9 mouse cellular contexts compared by ENCODE assay signal in the genomic region with DNA sequence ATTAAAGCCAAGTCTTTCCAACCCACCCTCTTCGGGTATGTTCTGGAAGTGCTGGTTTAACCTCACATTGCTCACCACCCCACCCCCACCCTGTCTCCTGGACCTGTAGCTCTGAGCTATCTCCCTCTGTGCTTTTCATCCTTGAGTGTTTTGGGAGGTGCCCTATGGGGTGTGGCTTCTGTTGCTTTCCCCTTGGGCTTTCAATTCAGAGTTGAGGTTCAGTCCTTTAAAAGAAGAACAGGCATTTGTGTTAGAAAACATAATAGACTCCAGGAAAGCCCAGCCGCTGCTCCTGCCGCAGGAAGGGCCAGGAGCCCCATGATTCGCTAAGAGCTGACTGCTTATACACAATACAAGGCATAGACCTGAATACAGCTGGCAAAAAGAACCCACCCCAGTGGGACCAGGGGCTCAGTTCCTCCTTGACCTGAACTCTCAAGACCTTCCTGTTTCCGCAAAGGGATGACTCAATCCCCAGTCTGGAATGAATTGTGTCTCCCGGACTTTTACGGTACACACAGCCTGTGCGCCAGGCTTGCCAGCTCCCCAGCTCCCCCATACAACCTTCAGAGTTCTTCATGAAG. TPM values are rescaled to one million over a fixed set of nuclear protein-coding genes. Genes with fewer than 3 reads are reported as not detected.
DNase-seq lines count a peak whose midpoint lies in the region; ATAC-seq lines count a peak whose summit lies in the region.
"Had no signal": no experiment of that assay in that cellular context is flagged by ENCODE, and none has a peak within 500 bp of the region (broad histone marks: within the 10 kb centered on the region; RNA-seq: fewer than 3 reads in every experiment).

No protein-coding gene starts in this region.

- DNase-seq in heart, adult 9 months (ENCODE audit: low spot score in 2 of 2), result peak; percentile 63 to 70
- DNase-seq in heart, postnatal 10 days, result no peak
- peak; percentile 71 for DNase-seq in ES-CJ7 (ENCODE audit: low read depth, low spot score)
- DNase-seq in lung, postnatal 10 days, result peak; percentile 41
- DNase-seq in T-cell, adult 2 months (ENCODE audit: low spot score), result no peak
- no peak for DNase-seq in right cerebral cortex, postnatal 25 days
- no peak for DNase-seq in right cerebral cortex, postnatal 4 days
- DNase-seq: thymus, postnatal 25 days had no signal

- intact Hi-C loops in heart, postnatal 10 days (cut with DNase I), result loop anchor here (2.0 kb wide), 1 partner anchor 39 kb away; no protein-coding TSS in a partner anchor

- peak; percentile 61 for ATAC-seq in granulocyte monocyte progenitor cell, adult 5-6 weeks (replicated peaks; ENCODE audit: poor library complexity, severe bottlenecking)

RNA-seq across cellular contexts. Expression of a gene that starts 36.9 kb away (rescaled TPM):
- total RNA-seq in heart, postnatal 10 days (2021), result 10 to 100 TPM; 28.2 to 34.1 TPM
- total RNA-seq in granulocyte monocyte progenitor cell, adult 5-6 weeks (2014; fragmentation: Nextera tagmentation), result 11.2 and 14.4 TPM in 2 replicates
- 9.3 and 11.6 TPM in 2 replicates for total RNA-seq in granulocyte monocyte progenitor cell, adult 5-6 weeks (2017)

Comparison
In these comparisons a context has a peak if more than half of its experiments do, and no peak if none do; other contexts are left out.
1. DNase-seq: peak in heart, adult 9 months (2 of 2), ES-CJ7 (single experiment) and lung, postnatal 10 days (single experiment); none in heart, postnatal 10 days (0 of 2), T-cell, adult 2 months (single experiment), right cerebral cortex, postnatal 25 days (single experiment) and right cerebral cortex, postnatal 4 days (single experiment).